Mouse (Mus musculus) MEL (cell line): ENCODE data around the gene Col26a1. TPM values are rescaled to one million over a fixed set of nuclear protein-coding genes. Genes with fewer than 3 reads are reported as not detected.

Experiments used
- DNase-seq: peaks from one replicate; pipeline ENCODE4 v3.0.0; 2011; ENCODE audit warnings: low read depth, low spot score
- H3K27ac ChIP-seq: 2 replicates; pipeline ENCODE4 v1.5.1; 2012; ENCODE audit warnings: low read depth, mild to moderate bottlenecking, control low read depth, low read length, moderate library complexity; ENCODE audit not compliant: control insufficient read depth
- H3K27me3 ChIP-seq, 2 experiments: fragments of 150-350 bp in 1 of 2; sonication (generic) in 1 of 2; 2 replicates each; pipeline ENCODE4 v1.6.1; 2012; ENCODE audit warnings: low read length in 2 of 2, mild to moderate bottlenecking in 2 of 2, improper control_type of control experiment in 1 of 2, moderate library complexity in 1 of 2; ENCODE audit not compliant: insufficient read depth in 2 of 2, control insufficient read depth in 1 of 2
- H3K36me3 ChIP-seq, 2 experiments: 2 replicates each; pipeline ENCODE4 v1.6.1; 2012 to 2014; ENCODE audit warnings: low read length in 2 of 2, improper control_type of control experiment in 1 of 2, inconsistent platforms in 1 of 2, mild to moderate bottlenecking in 1 of 2; ENCODE audit not compliant: insufficient read depth in 2 of 2, control insufficient read depth in 1 of 2
- H3K4me1 ChIP-seq, 2 experiments: fragments of 150-350 bp in 1 of 2; sonication (generic) in 1 of 2; 2 replicates each; pipeline ENCODE4 v1.6.1; 2012; ENCODE audit warnings: low read length in 2 of 2, improper control_type of control experiment in 1 of 2, mild to moderate bottlenecking in 1 of 2; ENCODE audit not compliant: insufficient read depth in 2 of 2, control insufficient read depth in 1 of 2
- H3K4me3 ChIP-seq, 2 experiments: fragments of 150-350 bp in 1 of 2; sonication (generic) in 1 of 2; 2 replicates each; pipeline ENCODE4 v1.5.1; 2012; ENCODE audit warnings: low read depth in 2 of 2, low read length in 2 of 2, mild to moderate bottlenecking in 2 of 2, moderate library complexity in 2 of 2, control low read depth in 1 of 2, improper control_type of control experiment in 1 of 2; ENCODE audit not compliant: control insufficient read depth in 1 of 2, insufficient read depth in 1 of 2
- H3K79me2 ChIP-seq: 2 replicates; pipeline ENCODE4 v1.6.1; 2012; ENCODE audit warnings: mild to moderate bottlenecking, low read length, moderate library complexity; ENCODE audit not compliant: control insufficient read depth, poor library complexity, insufficient read depth
- H3K9ac ChIP-seq: 2 replicates; pipeline ENCODE4 v1.6.1; 2012; ENCODE audit warnings: low read depth, mild to moderate bottlenecking, control low read depth, low read length, moderate library complexity; ENCODE audit not compliant: control insufficient read depth, poor library complexity, severe bottlenecking
- H3K9me3 ChIP-seq: fragments of 150-350 bp; sonication (generic); replicated peaks from 2 replicates; pipeline ENCODE4 v1.6.1; 2012; ENCODE audit warnings: mild to moderate bottlenecking, low read length, improper control_type of control experiment, moderate library complexity; ENCODE audit not compliant: insufficient read depth
- CHD1 ChIP-seq: IDR thresholded peaks from 2 replicates; pipeline ENCODE4 v1.6.1; 2012; ENCODE audit warnings: low read depth, mild to moderate bottlenecking, inconsistent platforms, low read length, improper control_type of control experiment
- CHD2 ChIP-seq: IDR thresholded peaks from 2 replicates; pipeline ENCODE4 v1.6.1; 2011; ENCODE audit warnings: low read length, improper control_type of control experiment
- EP300 ChIP-seq, 2 experiments: IDR thresholded peaks; 2 replicates each; pipeline ENCODE4 v1.6.1; 2011; ENCODE audit warnings: improper control_type of control experiment in 2 of 2, low read length in 2 of 2, low read depth in 1 of 2, mild to moderate bottlenecking in 1 of 2
- ETS1 ChIP-seq: IDR thresholded peaks from 2 replicates; pipeline ENCODE4 v1.6.1; 2012; ENCODE audit warnings: low read depth, mild to moderate bottlenecking, inconsistent platforms, low read length, improper control_type of control experiment, moderate library complexity
- GABPA ChIP-seq: IDR thresholded peaks from 2 replicates; pipeline ENCODE4 v1.6.1; 2012; ENCODE audit warnings: low read depth, mild to moderate bottlenecking, inconsistent platforms, low read length, improper control_type of control experiment, moderate library complexity
- GATA1 ChIP-seq: IDR thresholded peaks from 2 replicates; pipeline ENCODE4 v1.6.1; 2011; ENCODE audit warnings: low read depth, low read length, improper control_type of control experiment
- HCFC1 ChIP-seq: IDR thresholded peaks from 2 replicates; pipeline ENCODE4 v1.6.1; 2012; ENCODE audit warnings: low read depth, mild to moderate bottlenecking, inconsistent platforms, low read length, improper control_type of control experiment, moderate library complexity
- KAT2A ChIP-seq: conservative IDR thresholded peaks from 2 replicates; pipeline ENCODE4 v1.6.1; 2012; ENCODE audit warnings: low read depth, low read length, improper control_type of control experiment, inconsistent platforms
- MAX ChIP-seq: IDR thresholded peaks from 2 replicates; pipeline ENCODE4 v1.6.1; 2011; ENCODE audit warnings: low read length, improper control_type of control experiment
- MXI1 ChIP-seq: IDR thresholded peaks from 2 replicates; pipeline ENCODE4 v1.6.1; 2011; ENCODE audit warnings: mild to moderate bottlenecking, low read depth, low read length, improper control_type of control experiment
- MYB ChIP-seq: IDR thresholded peaks from 2 replicates; pipeline ENCODE4 v1.6.1; 2011; ENCODE audit warnings: mild to moderate bottlenecking, low read depth, low read length, improper control_type of control experiment
- MYC ChIP-seq: IDR thresholded peaks from 2 replicates; pipeline ENCODE4 v1.6.1; 2011; ENCODE audit warnings: low read depth, mild to moderate bottlenecking, low read length, improper control_type of control experiment, moderate library complexity
- NELFE ChIP-seq: IDR thresholded peaks from 2 replicates; pipeline ENCODE4 v1.6.1; 2011; ENCODE audit warnings: low read depth, low read length, improper control_type of control experiment
- POLR2A ChIP-seq, 2 experiments: IDR thresholded peaks; 2 replicates each; pipeline ENCODE4 v1.6.1; 2011 to 2012; ENCODE audit warnings: low read length in 2 of 2, mild to moderate bottlenecking in 2 of 2, control low read depth in 1 of 2, improper control_type of control experiment in 1 of 2, low read depth in 1 of 2, moderate library complexity in 1 of 2; ENCODE audit not compliant: control insufficient read depth in 1 of 2, insufficient read depth in 1 of 2, poor library complexity in 1 of 2
- POLR2AphosphoS2 ChIP-seq: IDR thresholded peaks from 2 replicates; pipeline ENCODE4 v1.6.1; 2011; ENCODE audit warnings: low read length, improper control_type of control experiment
- POLR2AphosphoS5 ChIP-seq: IDR thresholded peaks from 2 replicates; pipeline ENCODE4 v1.6.1; 2012; ENCODE audit warnings: low read depth, borderline replicate concordance, mild to moderate bottlenecking, inconsistent platforms, low read length, moderate library complexity, mixed read lengths
- SMC3 ChIP-seq: IDR thresholded peaks from 2 replicates; pipeline ENCODE4 v1.6.1; 2011; ENCODE audit warnings: low read depth, low read length, improper control_type of control experiment
- TAL1 ChIP-seq: IDR thresholded peaks from 2 replicates; pipeline ENCODE4 v1.6.1; 2012; ENCODE audit warnings: mild to moderate bottlenecking, inconsistent platforms, low read length, moderate library complexity, mixed read lengths
- TCF12 ChIP-seq: IDR thresholded peaks from 2 replicates; pipeline ENCODE4 v1.6.1; 2014; ENCODE audit warnings: low read depth, mild to moderate bottlenecking, inconsistent platforms, low read length, improper control_type of control experiment, moderate library complexity
- UBTF ChIP-seq: IDR thresholded peaks from 2 replicates; pipeline ENCODE4 v1.6.1; 2012; ENCODE audit warnings: low read depth, mild to moderate bottlenecking, inconsistent platforms, low read length, improper control_type of control experiment, moderate library complexity, borderline replicate concordance; ENCODE audit not compliant: insufficient read depth
- USF1 ChIP-seq: IDR thresholded peaks from 2 replicates; pipeline ENCODE4 v1.6.1; 2014; ENCODE audit warnings: low read depth, mild to moderate bottlenecking, inconsistent platforms, low read length, improper control_type of control experiment, moderate library complexity
- ZC3H11A ChIP-seq: IDR thresholded peaks from 2 replicates; pipeline ENCODE4 v1.6.1; 2012; ENCODE audit warnings: low read depth, mild to moderate bottlenecking, inconsistent platforms, low read length, improper control_type of control experiment
- ZKSCAN1 ChIP-seq: IDR thresholded peaks from 2 replicates; pipeline ENCODE4 v1.6.1; 2012; ENCODE audit warnings: low read depth, mild to moderate bottlenecking, inconsistent platforms, low read length, improper control_type of control experiment, moderate library complexity
- ZNF384 ChIP-seq: IDR thresholded peaks from 2 replicates; pipeline ENCODE4 v1.6.1; 2012; ENCODE audit warnings: low read depth, mild to moderate bottlenecking, inconsistent platforms, low read length, improper control_type of control experiment
- polyA plus RNA-seq, 2 experiments: library from polyadenylated mRNA; stranded (reverse) in 1 of 2; unstranded in 1 of 2; fragments of >175 nt in 1 of 2; fragments of >200 nt in 1 of 2; gene quantifications; 2 replicates each; pipeline versions ENCODE4 v1.2.1 to v1.2.4; 2012; ENCODE audit warnings: low replicate concordance in 2 of 2, low read depth in 1 of 2; ENCODE audit not compliant: insufficient read length in 2 of 2, insufficient read depth in 1 of 2, missing spikeins in 1 of 2
- total RNA-seq: library from RNA; depleted of rRNA; stranded (reverse); fragments of 300-350 nt; gene quantifications from 2 replicates; pipeline ENCODE4 v1.2.3, GENCODE M21; 2012

Col26a1 gene
- total and polyA plus RNA-seq, 3 experiments: not detected

- H3K79me2 ChIP-seq: no peaks in the 10 kb centered on the region
- no peaks in the 10 kb centered on the region for H3K27me3 ChIP-seq
- H3K4me1 ChIP-seq: no peaks in the 10 kb centered on the region
- DNase-seq: no peak
- TF ChIP-seq KAT2A (no peak), GATA1 (no peak), USF1 (no peak), POLR2A (IDR thresholded peaks at IDR 0.05; ENCODE audit: control insufficient read depth in 1 of 2, insufficient read depth in 1 of 2, low read depth in 1 of 2, low read length in 2 of 2, poor library complexity in 1 of 2) (no peak), TAL1 (no peak)
- TF ChIP-seq, all 39 proteins: peak for 0
- H3K27ac ChIP-seq: no peak overlapping the region
- H3K36me3 ChIP-seq: no peaks in the 10 kb centered on the region
- no peak overlapping the region for H3K9ac ChIP-seq
- H3K9me3 ChIP-seq: no peaks in the 10 kb centered on the region
- no peak overlapping the region for H3K4me3 ChIP-seq
These were observed 62.1 kb downstream of the Col26a1 start for GRCm38 (mm10) chr5:136820911-136821310.

DNA sequence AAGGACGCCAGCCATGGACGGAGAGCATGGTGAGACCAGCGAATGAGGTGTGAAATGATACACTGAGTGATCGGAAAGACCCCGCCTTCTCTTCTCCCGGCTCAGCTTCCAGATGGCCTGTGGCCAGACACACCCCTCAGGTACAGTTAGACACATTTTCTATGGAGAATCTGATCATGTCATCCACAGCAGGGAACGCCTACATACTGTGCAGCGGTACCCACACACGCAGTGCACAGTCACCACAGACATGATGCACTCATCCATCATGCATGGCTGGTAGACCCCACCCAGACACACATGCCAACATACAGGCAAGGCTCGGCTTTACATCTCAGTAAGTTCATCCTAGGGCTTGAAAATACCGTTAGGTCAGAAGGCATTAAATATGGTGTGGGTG is 63.3 kb downstream of the Col26a1 start:
- DNase-seq: no peak
- H3K27me3 ChIP-seq: no peaks in the 10 kb centered on the region
- no peak overlapping the region for H3K9ac ChIP-seq
- H3K36me3 ChIP-seq: no peaks in the 10 kb centered on the region
- no peaks in the 10 kb centered on the region for H3K79me2 ChIP-seq
- H3K27ac ChIP-seq: no peak overlapping the region
- no peaks in the 10 kb centered on the region for H3K9me3 ChIP-seq
- no peaks in the 10 kb centered on the region for H3K4me1 ChIP-seq
- no peak for TF ChIP-seq TAL1
- TF ChIP-seq GATA1: no peak
- no peak for TF ChIP-seq HCFC1
- TF ChIP-seq CHD1: no peak
- TF ChIP-seq CHD2: no peak
- no peak for TF ChIP-seq NELFE
- no peak for TF ChIP-seq POLR2A (IDR thresholded peaks at IDR 0.05; ENCODE audit: control insufficient read depth in 1 of 2, insufficient read depth in 1 of 2, low read depth in 1 of 2, low read length in 2 of 2, poor library complexity in 1 of 2)
- no peak for TF ChIP-seq MAX
- TF ChIP-seq GABPA: no peak
- no peak for TF ChIP-seq MXI1
- no peak for TF ChIP-seq ZC3H11A
- no peak overlapping the region for H3K4me3 ChIP-seq

DNA sequence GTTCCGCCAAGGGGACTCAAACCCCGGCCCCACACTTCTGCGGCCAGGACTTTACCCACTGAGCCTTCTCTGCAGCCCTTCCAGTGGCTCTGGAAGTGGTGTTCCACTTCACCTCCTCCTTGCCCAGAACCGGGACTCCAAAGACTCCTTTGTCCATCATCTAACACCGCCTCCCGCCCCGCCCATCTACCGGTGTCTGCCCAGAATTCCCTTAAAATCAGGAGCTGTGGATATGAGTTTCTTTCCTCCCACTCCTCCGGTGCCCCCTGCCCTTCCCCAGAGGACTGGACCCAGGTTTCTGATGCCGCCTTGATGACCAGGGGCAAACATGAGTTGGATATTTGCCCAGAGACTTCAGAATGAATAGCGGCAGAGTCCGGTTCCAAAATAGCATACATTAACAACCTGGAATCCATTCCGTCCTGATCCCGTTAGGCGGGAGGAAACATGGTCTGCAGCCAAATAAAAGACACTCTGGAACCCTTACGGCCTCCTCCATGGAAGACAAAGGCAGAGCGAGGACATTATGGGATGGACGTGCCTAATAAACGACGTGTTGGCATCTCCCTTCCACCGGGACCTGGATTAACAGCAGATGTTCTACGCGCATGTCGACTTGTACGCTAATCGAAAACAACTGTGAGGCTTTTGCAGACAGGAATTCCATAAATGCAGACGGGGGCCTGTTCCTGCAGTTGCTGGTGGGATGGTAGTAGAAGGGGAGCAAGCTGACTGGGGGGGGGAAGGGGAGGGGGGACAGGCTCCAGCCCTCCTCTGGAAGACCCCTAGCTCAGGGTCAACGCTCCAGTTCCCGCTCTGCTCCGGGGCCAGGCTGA is 72.3 kb downstream of the Col26a1 start:
- TF ChIP-seq POLR2AphosphoS2 (no peak), GATA1 (no peak), UBTF (no peak), MYB (no peak), GABPA (no peak), EP300 (IDR thresholded peaks at IDR 0.05; ENCODE audit: low read depth in 1 of 2, low read length in 2 of 2) (no peak), POLR2AphosphoS5 (no peak), ZC3H11A (no peak), TCF12 (no peak), ETS1 (no peak), SMC3 (no peak), ZKSCAN1 (no peak), CHD2 (no peak), MYC (no peak), ZNF384 (no peak), CHD1 (no peak)
- Histone ChIP-seq H3K4me1 (no peaks in the 10 kb centered on the region), H3K9me3 (no peaks in the 10 kb centered on the region), H3K36me3 (no peaks in the 10 kb centered on the region), H3K27ac (no peak overlapping the region), H3K4me3 (no peak overlapping the region), H3K9ac (no peak overlapping the region), H3K79me2 (no peaks in the 10 kb centered on the region), H3K27me3 (peaks cover 0 to 3% of the 10 kb centered on the region in 2 experiments; a peak in 2 of 4 replicates)
- no peak for DNase-seq
